Mouse (Mus musculus): Measurements from ENCODE around the gene Usp50. TPM values are rescaled to one million over a fixed set of nuclear protein-coding genes. Genes with fewer than 3 reads are reported as not detected.

The Usp50 gene
- polyA plus RNA-seq, 1 experiment from 2014 or later = 3.4 TPM

DNA sequence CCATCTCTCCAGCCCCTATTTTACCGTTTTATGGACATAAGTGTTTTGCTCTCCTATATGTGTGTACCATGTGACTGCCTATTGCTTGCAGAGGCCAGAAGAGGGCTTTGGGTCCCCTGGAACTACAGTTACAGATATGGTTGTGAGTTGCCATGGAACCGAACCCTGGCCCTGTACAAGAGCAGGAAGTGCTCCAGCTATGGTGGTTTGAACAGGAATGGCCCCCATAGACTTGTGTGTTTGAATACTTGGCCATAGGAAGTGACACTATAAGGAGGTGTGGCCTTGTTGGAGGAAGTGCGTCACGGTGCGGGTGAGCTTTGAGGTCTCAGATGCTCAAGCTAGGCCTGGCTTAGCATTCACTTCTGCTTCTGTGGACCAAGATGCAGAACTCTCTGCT, 11.1 kb downstream of the Usp50 start:
- no peaks in the 10 kb centered on the region for H3K4me1 ChIP-seq (ENCODE audit: control insufficient read depth in 2 of 2, insufficient read depth in 2 of 2, low read length in 2 of 2)
- H3K9me3 ChIP-seq (ENCODE audit: control insufficient read depth, low read length) = no peaks in the 10 kb centered on the region
- ATAC-seq (ENCODE audit: insufficient number of reproducible peaks, insufficient read depth, low FRiP score, low read depth) = no peak
- 86% methylated on average over 5 of the region's 5 CpGs for WGBS
- no peak overlapping the region for H3K27ac ChIP-seq (replicated peaks in 1 of 2; ENCODE audit: control insufficient read depth in 1 of 2, insufficient read depth in 1 of 2, low read depth in 2 of 2, low read length in 2 of 2)
- H3K4me3 ChIP-seq (ENCODE audit: control insufficient read depth in 1 of 2, insufficient read depth in 1 of 2, low read depth in 1 of 2, low read length in 2 of 2) = no peak overlapping the region
- no peak overlapping the region for H3K4me2 ChIP-seq (ENCODE audit: low read length)
- no peak overlapping the region for H3K9ac ChIP-seq (ENCODE audit: low read length)
- H3K36me3 ChIP-seq (ENCODE audit: control insufficient read depth, insufficient read depth, low read length) = no peaks in the 10 kb centered on the region
- H3K27me3 ChIP-seq (ENCODE audit: control insufficient read depth, insufficient read depth, low read length) = no peaks in the 10 kb centered on the region

DNA sequence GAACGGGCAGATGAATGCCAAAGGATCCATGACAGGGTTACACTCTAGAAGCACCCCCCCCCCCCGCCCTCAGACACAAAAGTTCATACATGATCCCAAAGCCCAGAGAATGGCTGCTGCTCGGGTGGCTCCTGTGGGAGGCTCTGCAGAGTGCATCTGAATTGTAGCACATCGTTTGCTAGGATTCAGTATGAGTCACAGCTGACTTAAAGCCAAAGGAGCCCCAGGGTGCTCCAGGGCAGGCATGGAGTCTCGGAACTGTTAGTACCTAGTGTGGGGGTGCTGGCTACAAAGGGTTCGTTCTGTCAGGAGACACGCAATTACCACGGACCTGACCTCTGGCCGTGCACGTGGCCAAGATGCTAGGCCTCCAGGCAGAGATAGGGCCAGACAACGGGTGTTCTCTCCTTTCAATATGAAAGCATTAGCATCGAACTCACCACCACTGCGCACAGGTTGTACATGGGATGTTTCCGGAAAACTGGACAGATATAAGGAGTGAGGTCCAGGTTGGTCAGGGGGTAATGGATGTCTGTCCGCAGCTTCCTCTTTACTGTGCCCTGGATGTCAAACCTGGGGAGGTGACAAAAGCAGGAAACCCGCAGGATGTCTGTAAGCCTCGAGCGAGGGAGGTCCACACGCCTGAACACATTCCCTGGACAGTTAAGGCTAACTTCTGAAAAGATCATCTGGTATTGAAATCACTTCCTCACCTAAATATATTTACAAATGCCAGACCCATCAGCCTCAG, 13.7 kb downstream of the Usp50 start:
- H3K4me1 ChIP-seq (ENCODE audit: control insufficient read depth in 2 of 2, insufficient read depth in 2 of 2, low read length in 2 of 2) = peaks cover 0 to 4% of the 10 kb centered on the region in 2 experiments; a peak in 1 of 4 replicates
- H3K4me2 ChIP-seq (ENCODE audit: low read length) = no peak overlapping the region
- H3K27ac ChIP-seq (replicated peaks in 1 of 2; ENCODE audit: control insufficient read depth in 1 of 2, insufficient read depth in 1 of 2, low read depth in 2 of 2, low read length in 2 of 2) = no peak overlapping the region
- ATAC-seq (ENCODE audit: insufficient number of reproducible peaks, insufficient read depth, low FRiP score, low read depth) = no peak
- H3K9ac ChIP-seq (ENCODE audit: low read length) = no peak overlapping the region
- no peak overlapping the region for H3K4me3 ChIP-seq (ENCODE audit: control insufficient read depth in 1 of 2, insufficient read depth in 1 of 2, low read depth in 1 of 2, low read length in 2 of 2)
- no peaks in the 10 kb centered on the region for H3K9me3 ChIP-seq (ENCODE audit: control insufficient read depth, low read length)
- H3K27me3 ChIP-seq (ENCODE audit: control insufficient read depth, insufficient read depth, low read length) = no peaks in the 10 kb centered on the region
- WGBS = 63% methylated on average over 19 of the region's 19 CpGs
- H3K36me3 ChIP-seq (ENCODE audit: control insufficient read depth, insufficient read depth, low read length) = no peaks in the 10 kb centered on the region

DNA sequence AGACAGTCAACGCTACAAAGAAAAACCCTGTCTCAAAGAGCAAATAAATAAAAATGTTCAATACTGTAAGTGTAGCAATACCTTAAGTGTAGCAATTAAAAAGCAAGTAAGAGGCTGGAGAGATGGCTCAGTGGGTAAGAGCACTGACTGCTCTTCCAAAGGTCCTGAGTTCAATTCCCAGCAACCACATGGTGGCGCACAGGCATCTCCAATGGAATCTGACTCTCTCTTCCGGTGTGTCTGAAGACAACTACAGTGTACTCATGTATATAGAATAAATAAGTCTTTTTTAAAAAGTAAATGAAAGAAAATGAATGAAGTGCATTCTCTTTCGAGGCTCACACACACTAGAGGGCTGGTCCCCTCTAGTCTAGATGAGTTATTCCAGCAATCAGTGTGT, 15.1 kb downstream of the Usp50 start:
- Histone ChIP-seq H3K9ac (ENCODE audit: low read length) (no peak overlapping the region), H3K27me3 (ENCODE audit: control insufficient read depth, insufficient read depth, low read length) (no peaks in the 10 kb centered on the region), H3K27ac (replicated peaks in 1 of 2; ENCODE audit: control insufficient read depth in 1 of 2, insufficient read depth in 1 of 2, low read depth in 2 of 2, low read length in 2 of 2) (no peak overlapping the region), H3K4me1 (ENCODE audit: control insufficient read depth in 2 of 2, insufficient read depth in 2 of 2, low read length in 2 of 2) (peaks cover 0 to 4% of the 10 kb centered on the region in 2 experiments; a peak in 1 of 4 replicates), H3K4me3 (ENCODE audit: control insufficient read depth in 1 of 2, insufficient read depth in 1 of 2, low read depth in 1 of 2, low read length in 2 of 2) (no peak overlapping the region), H3K9me3 (ENCODE audit: control insufficient read depth, low read length) (no peaks in the 10 kb centered on the region), H3K4me2 (ENCODE audit: low read length) (no peak overlapping the region), H3K36me3 (ENCODE audit: control insufficient read depth, insufficient read depth, low read length) (0 out of 2 replicates have a peak, but pooled peaks cover 3% of the 10 kb centered on the region)
- 68% methylated on average over 4 of the region's 4 CpGs for WGBS
- no peak for ATAC-seq (ENCODE audit: insufficient number of reproducible peaks, insufficient read depth, low FRiP score, low read depth)

DNA sequence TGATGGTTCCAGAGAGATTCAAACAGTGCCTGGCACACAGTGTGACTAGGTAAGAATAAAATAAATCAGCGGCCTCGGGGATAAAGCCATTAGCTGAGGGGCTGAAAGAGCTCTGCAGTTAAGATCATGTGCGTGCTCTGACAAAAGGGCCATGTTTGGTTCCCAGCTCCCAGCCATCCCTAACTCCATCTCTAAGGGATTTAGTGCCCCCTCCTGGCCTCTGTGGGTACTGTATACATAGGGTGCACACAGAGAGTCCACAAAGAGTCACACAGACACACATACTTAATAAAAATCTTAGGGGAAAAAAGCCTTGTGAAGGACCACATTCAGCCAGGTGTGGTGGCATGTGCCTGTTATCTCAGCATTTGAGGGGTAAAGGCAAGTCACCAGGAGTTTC, 15.7 kb downstream of the Usp50 start:
- Histone ChIP-seq H3K9ac (ENCODE audit: low read length) (no peak overlapping the region), H3K4me2 (ENCODE audit: low read length) (no peak overlapping the region), H3K27me3 (ENCODE audit: control insufficient read depth, insufficient read depth, low read length) (no peaks in the 10 kb centered on the region), H3K9me3 (ENCODE audit: control insufficient read depth, low read length) (no peaks in the 10 kb centered on the region), H3K36me3 (ENCODE audit: control insufficient read depth, insufficient read depth, low read length) (peaks cover 8% of the 10 kb centered on the region), H3K27ac (replicated peaks in 1 of 2; ENCODE audit: control insufficient read depth in 1 of 2, insufficient read depth in 1 of 2, low read depth in 2 of 2, low read length in 2 of 2) (no peak overlapping the region), H3K4me3 (ENCODE audit: control insufficient read depth in 1 of 2, insufficient read depth in 1 of 2, low read depth in 1 of 2, low read length in 2 of 2) (no peak overlapping the region), H3K4me1 (ENCODE audit: control insufficient read depth in 2 of 2, insufficient read depth in 2 of 2, low read length in 2 of 2) (peaks cover 0 to 4% of the 10 kb centered on the region in 2 experiments; a peak in 1 of 4 replicates)
- WGBS = 96% methylated on average over 3 of the region's 3 CpGs
- ATAC-seq (ENCODE audit: insufficient number of reproducible peaks, insufficient read depth, low FRiP score, low read depth) = no peak

DNA sequence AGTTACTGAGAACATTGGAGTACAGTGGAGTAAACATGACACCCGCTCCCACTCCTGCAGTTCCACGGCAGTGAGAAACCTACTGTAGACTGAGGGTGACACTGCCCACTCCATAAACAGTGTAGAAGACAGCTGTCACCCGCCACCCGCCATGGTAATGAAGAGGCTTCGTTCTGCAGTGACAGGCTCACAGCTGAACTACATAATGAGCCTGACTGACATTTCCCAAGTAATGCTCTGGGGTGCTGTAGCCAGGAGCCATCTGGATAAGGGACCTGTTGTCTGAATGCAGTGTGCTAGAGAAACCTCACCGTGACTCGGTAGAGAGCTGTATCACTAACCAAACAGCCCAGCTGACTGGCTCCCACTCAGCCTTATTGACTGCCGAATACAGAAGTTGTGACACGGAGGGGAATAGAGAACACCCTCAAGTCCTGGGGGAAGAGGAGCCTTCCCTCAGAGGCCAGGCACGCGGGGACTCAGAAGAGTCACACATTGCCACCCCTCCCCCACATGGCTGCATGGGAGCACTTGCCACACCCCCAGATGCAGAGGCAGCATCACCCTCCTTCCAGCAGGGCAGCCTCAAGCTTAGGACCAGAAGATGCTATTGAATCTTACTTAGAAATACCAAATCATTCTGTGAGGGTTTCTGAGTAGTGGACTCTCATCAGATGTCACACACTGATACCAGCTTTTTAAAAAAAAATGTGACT, 17.2 kb downstream of the Usp50 start:
- H3K27ac ChIP-seq (replicated peaks in 1 of 2; ENCODE audit: control insufficient read depth in 1 of 2, insufficient read depth in 1 of 2, low read depth in 2 of 2, low read length in 2 of 2) = no peak overlapping the region
- H3K36me3 ChIP-seq (ENCODE audit: control insufficient read depth, insufficient read depth, low read length) = peaks cover 23% of the 10 kb centered on the region
- no peak overlapping the region for H3K9ac ChIP-seq (ENCODE audit: low read length)
- no peaks in the 10 kb centered on the region for H3K9me3 ChIP-seq (ENCODE audit: control insufficient read depth, low read length)
- WGBS = 28% methylated on average over 11 of the region's 11 CpGs
- H3K4me3 ChIP-seq (ENCODE audit: control insufficient read depth in 1 of 2, insufficient read depth in 1 of 2, low read depth in 1 of 2, low read length in 2 of 2) = no peak overlapping the region
- H3K4me1 ChIP-seq (ENCODE audit: control insufficient read depth in 2 of 2, insufficient read depth in 2 of 2, low read length in 2 of 2) = peaks cover 0 to 4% of the 10 kb centered on the region in 2 experiments; a peak in 1 of 4 replicates
- ATAC-seq (ENCODE audit: insufficient number of reproducible peaks, insufficient read depth, low FRiP score, low read depth) = no peak
- peak overlapping the region; percentile 39 for H3K4me2 ChIP-seq (ENCODE audit: low read length)
- no peaks in the 10 kb centered on the region for H3K27me3 ChIP-seq (ENCODE audit: control insufficient read depth, insufficient read depth, low read length)

DNA sequence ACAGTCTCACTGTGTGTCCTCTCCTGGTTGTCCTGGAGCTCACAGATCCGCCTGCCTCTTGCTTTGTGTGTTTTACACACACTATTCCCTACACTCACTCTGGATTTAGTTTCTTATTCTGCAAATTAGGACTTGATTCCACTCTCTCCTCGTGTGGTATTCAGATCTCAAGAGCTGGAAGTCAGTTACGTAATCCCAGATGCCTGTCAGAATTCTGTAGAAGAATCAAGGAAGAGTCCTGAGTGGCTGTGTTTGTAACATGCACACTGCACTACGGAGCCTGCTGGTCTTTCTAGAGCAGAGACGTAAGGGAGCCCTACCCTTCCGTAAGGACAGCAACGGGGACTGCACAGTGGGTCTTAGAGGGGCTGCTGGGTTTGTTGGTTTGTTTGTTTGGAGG, 23.9 kb downstream of the Usp50 start:
- no peak overlapping the region for H3K4me3 ChIP-seq (ENCODE audit: control insufficient read depth in 1 of 2, insufficient read depth in 1 of 2, low read depth in 1 of 2, low read length in 2 of 2)
- H3K36me3 ChIP-seq (ENCODE audit: control insufficient read depth, insufficient read depth, low read length) = peaks cover 90% of the 10 kb centered on the region
- no peak for ATAC-seq (ENCODE audit: insufficient number of reproducible peaks, insufficient read depth, low FRiP score, low read depth)
- no peaks in the 10 kb centered on the region for H3K9me3 ChIP-seq (ENCODE audit: control insufficient read depth, low read length)
- no peaks in the 10 kb centered on the region for H3K4me1 ChIP-seq (ENCODE audit: control insufficient read depth in 2 of 2, insufficient read depth in 2 of 2, low read length in 2 of 2)
- WGBS = 92% methylated on average over 7 of the region's 7 CpGs
- no peak overlapping the region for H3K9ac ChIP-seq (ENCODE audit: low read length)
- no peak overlapping the region for H3K27ac ChIP-seq (replicated peaks in 1 of 2; ENCODE audit: control insufficient read depth in 1 of 2, insufficient read depth in 1 of 2, low read depth in 2 of 2, low read length in 2 of 2)
- H3K4me2 ChIP-seq (ENCODE audit: low read length) = no peak overlapping the region
- no peaks in the 10 kb centered on the region for H3K27me3 ChIP-seq (ENCODE audit: control insufficient read depth, insufficient read depth, low read length)

DNA sequence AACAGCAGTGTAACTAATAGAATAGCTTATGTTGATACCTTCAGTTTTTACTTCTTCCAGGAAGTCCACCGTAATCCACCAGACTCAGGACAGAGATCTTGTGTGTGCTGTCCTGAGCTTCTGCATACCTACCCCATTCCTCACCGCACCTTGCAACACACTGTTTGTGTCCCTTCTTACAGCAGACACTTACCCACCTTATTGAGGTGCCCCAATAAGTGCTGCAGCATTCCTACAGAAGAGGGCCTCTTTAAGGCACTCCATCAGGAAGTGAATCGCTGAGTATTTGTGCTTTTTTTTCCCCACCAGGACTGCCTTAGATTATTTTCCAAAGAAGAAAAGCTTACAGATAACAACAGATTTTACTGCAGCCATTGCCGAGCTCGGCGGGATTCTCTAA, 27.6 kb downstream of the Usp50 start:
- H3K36me3 ChIP-seq (ENCODE audit: control insufficient read depth, insufficient read depth, low read length) = peaks cover 100% of the 10 kb centered on the region
- no peak overlapping the region for H3K4me3 ChIP-seq (ENCODE audit: control insufficient read depth in 1 of 2, insufficient read depth in 1 of 2, low read depth in 1 of 2, low read length in 2 of 2)
- ATAC-seq (ENCODE audit: insufficient number of reproducible peaks, insufficient read depth, low FRiP score, low read depth) = no peak
- no peak overlapping the region for H3K9ac ChIP-seq (ENCODE audit: low read length)
- WGBS = 90% methylated on average over 6 of the region's 6 CpGs
- no peaks in the 10 kb centered on the region for H3K4me1 ChIP-seq (ENCODE audit: control insufficient read depth in 2 of 2, insufficient read depth in 2 of 2, low read length in 2 of 2)
- H3K9me3 ChIP-seq (ENCODE audit: control insufficient read depth, low read length) = no peaks in the 10 kb centered on the region
- H3K27ac ChIP-seq (replicated peaks in 1 of 2; ENCODE audit: control insufficient read depth in 1 of 2, insufficient read depth in 1 of 2, low read depth in 2 of 2, low read length in 2 of 2) = no peak overlapping the region
- H3K27me3 ChIP-seq (ENCODE audit: control insufficient read depth, insufficient read depth, low read length) = no peaks in the 10 kb centered on the region
- H3K4me2 ChIP-seq (ENCODE audit: low read length) = no peak overlapping the region
